Mouse (Mus musculus) intestine, embryonic 14.5 days (tissue): Measurements from ENCODE around the gene Ccdc6. TPM values are rescaled to one million over a fixed set of nuclear protein-coding genes. Genes with fewer than 3 reads are reported as not detected.
A peak's percentile ranks its signal among the peaks of the same experiment; 100 is the strongest.

Experiments used
- ATAC-seq: fragments of 200-750 bp; cut with Nextera tagmentation; replicated peaks from 2 replicates; pipeline ENCODE4 v1.8.0; 2017; ENCODE audit warnings: low read depth, moderate number of reproducible peaks, moderate TSS enrichment, moderate library complexity; ENCODE audit not compliant: low FRiP score, low TSS enrichment
- DNase-seq: peaks from one replicate; pipeline ENCODE4 v3.0.0-alpha.2; 2018; ENCODE audit warnings: low spot score
- H3K27ac ChIP-seq: fragments of 300-500 bp; sonication (generic); 2 replicates; pipeline ENCODE4 v1.5.1; 2014; ENCODE audit warnings: low read depth, mild to moderate bottlenecking, control low read depth
- H3K27me3 ChIP-seq: fragments of 300-500 bp; sonication (generic); replicated peaks from 2 replicates; pipeline ENCODE4 v1.6.1; 2014; ENCODE audit warnings: low read length, control low read depth; ENCODE audit not compliant: control insufficient read depth, insufficient read depth
- H3K36me3 ChIP-seq: fragments of 300-500 bp; sonication (generic); 2 replicates; pipeline ENCODE4 v1.6.1; 2014; ENCODE audit warnings: low read length, control low read depth; ENCODE audit not compliant: control insufficient read depth, insufficient read depth
- H3K4me1 ChIP-seq: fragments of 300-500 bp; sonication (generic); replicated peaks from 2 replicates; pipeline ENCODE4 v1.6.1; 2014; ENCODE audit warnings: low read length, control low read depth, mixed read lengths; ENCODE audit not compliant: control insufficient read depth, insufficient read depth
- H3K4me2 ChIP-seq: fragments of 300-500 bp; sonication (generic); 2 replicates; pipeline ENCODE4 v1.6.1; 2014; ENCODE audit warnings: low read length
- H3K4me3 ChIP-seq: fragments of 300-500 bp; sonication (generic); 2 replicates; pipeline ENCODE4 v1.5.1; 2014; ENCODE audit warnings: low read depth, low read length, control low read depth, mixed read lengths
- H3K9ac ChIP-seq: fragments of 300-500 bp; sonication (generic); 2 replicates; pipeline ENCODE4 v1.6.1; 2014; ENCODE audit warnings: mild to moderate bottlenecking, low read length
- H3K9me3 ChIP-seq: fragments of 300-500 bp; sonication (generic); 2 replicates; pipeline ENCODE4 v1.6.1; 2016; ENCODE audit warnings: low read length, control low read depth; ENCODE audit not compliant: control insufficient read depth
- WGBS: fragments of 180-500 bp; shearing (Covaris S2); extraction: QIAGEN DNeasy Blood & Tissue Kit; methylation state at CpG from one replicate; pipeline ENCODE4 v1.1.7; 2014; 5-methylcytosine and 5-hydroxymethylcytosine counted together
- polyA plus RNA-seq: library from polyadenylated mRNA; unstranded; fragments of >200 nt; fragmentation: Nextera tagmentation; extraction: Ambion mirVana; gene quantifications from 2 replicates; pipeline ENCODE4 v1.2.1, GENCODE M21; 2014

The Ccdc6 gene
- polyA plus RNA-seq, 1 experiment from 2014 or later: 23.7 TPM

DNA sequence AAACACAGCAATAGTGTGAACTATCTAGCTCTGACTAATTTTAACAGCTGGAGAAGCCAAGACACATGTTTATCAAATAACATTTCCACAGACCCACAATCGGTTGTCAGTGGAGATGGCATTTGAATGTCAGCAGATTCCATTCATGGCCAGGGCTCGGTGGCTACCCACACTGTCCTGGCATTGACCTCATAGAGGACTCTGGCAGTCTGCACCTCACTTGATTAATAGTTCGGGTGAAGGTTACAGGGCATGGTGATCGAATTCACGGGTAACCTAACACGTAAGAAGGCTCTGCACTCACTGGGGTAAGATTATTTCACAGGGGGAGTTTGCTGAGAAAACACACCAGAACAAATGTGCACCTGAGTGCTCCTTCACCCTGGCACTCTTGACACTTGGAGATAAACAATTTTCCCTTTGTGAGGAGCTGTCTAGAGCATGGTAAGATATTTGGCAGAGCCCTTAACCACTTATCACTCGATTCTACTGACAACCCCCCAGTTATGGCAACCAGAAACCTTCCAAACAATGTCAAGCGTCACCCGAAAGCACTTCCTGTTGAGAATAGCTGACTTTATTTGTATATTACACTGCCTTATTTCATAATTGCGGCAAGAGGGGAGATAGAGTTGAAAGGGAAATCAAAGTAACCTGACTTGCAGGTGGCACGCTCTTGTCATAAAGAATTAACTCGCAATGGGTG lies 11.5 kb upstream of the Ccdc6 start:
- no peaks in the 10 kb centered on the region for H3K27me3 ChIP-seq
- H3K36me3 ChIP-seq: no peaks in the 10 kb centered on the region
- H3K27ac ChIP-seq: no peak overlapping the region
- ATAC-seq (no peak), DNase-seq (no peak)
- H3K4me2 ChIP-seq: no peak overlapping the region
- H3K9me3 ChIP-seq: peaks cover 9% of the 10 kb centered on the region
- H3K9ac ChIP-seq: no peak overlapping the region
- H3K4me3 ChIP-seq: no peak overlapping the region
- peaks cover 18% of the 10 kb centered on the region for H3K4me1 ChIP-seq
- 51% methylated on average over 12 of the region's 12 CpGs for WGBS

DNA sequence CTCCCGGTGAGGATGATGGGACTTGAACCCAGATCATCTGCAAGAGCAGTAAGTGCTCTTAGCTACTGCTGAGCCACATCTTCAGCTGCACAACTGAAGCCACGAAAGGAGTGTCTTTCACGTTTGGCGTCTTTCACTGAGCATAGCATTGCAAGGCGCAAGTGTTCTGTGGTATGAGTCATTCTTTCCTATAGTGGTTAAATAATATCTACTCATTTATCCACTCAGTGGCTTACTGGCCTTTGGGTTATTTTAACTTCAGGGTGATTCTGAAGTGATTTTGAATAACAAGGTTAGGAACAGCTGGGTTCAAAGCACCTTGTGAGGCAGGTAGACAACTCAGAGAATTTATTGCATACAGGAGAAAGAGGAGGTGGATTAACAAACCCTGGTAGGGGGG lies 8.1 kb upstream of the Ccdc6 start:
- ATAC-seq (no peak), DNase-seq (no peak)
- no peak overlapping the region for H3K27ac ChIP-seq
- 88% methylated on average over 5 of the region's 5 CpGs for WGBS
- H3K9me3 ChIP-seq: peaks cover 9% of the 10 kb centered on the region
- no peaks in the 10 kb centered on the region for H3K27me3 ChIP-seq
- H3K9ac ChIP-seq: no peak overlapping the region
- no peak overlapping the region for H3K4me2 ChIP-seq
- H3K4me3 ChIP-seq: no peak overlapping the region
- H3K4me1 ChIP-seq: peaks cover 11% of the 10 kb centered on the region; the same call in 1 of the 2 replicates
- H3K36me3 ChIP-seq: no peaks in the 10 kb centered on the region

DNA sequence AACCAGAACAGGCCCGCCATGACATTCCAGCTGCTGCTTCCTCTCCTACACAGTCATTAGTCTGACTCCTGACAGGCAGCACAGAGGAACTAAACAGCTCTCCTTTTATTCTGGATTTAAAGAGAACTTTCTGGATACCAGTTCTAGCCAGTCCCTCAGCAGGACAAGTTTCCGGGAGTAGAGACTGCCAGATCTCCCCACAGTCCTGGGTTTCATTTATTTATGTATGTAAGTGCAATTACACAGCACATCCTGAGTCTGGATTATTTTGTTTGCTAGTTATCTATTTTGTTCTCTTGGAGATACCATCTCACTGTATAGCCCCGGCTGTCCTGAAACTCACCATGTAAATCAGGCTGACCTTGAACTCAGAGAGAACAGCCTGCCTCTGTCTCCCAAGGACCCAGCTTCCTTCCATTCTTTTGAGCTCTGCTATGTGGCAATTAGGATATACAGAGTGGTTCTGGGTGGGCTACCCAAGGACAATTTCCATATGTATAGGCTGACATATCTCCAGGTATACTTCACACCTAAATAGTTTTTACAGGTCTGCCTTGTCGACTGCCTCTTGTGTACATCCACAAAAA lies 5.0 kb upstream of the Ccdc6 start:
- Histone ChIP-seq H3K9me3 (peaks cover 9% of the 10 kb centered on the region), H3K36me3 (no peaks in the 10 kb centered on the region), H3K27me3 (no peaks in the 10 kb centered on the region), H3K4me3 (no peak overlapping the region), H3K27ac (peak overlapping the region; percentile 41; the same call in 1 of the 2 replicates), H3K4me2 (no peak overlapping the region), H3K4me1 (peaks cover 23% of the 10 kb centered on the region), H3K9ac (no peak overlapping the region)
- 35% methylated on average over 4 of the region's 4 CpGs for WGBS
- ATAC-seq: no peak
- no peak for DNase-seq

DNA sequence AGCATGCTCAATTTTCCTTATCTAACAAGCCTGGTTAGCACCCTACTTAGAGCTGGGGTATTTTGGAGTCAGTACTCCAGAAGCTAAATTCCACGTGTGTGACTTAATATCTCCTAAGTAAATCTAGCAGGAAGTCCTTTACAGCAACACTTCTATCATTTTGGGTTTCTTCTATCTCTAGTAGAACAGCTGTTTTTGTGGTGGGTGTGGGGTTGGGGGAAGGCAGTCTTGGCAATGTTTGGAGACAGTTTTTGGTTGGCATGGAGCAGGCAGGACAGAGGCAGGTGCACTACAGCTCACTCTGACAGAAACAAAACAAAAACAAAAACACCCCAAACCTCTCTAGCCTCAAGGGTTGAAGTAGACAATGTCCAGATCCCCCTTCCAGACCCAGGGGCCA lies 3.1 kb upstream of the Ccdc6 start:
- no peak for ATAC-seq
- Histone ChIP-seq H3K27ac (no peak overlapping the region), H3K9ac (no peak overlapping the region), H3K4me1 (peaks cover 27% of the 10 kb centered on the region), H3K4me3 (no peak overlapping the region), H3K36me3 (no peaks in the 10 kb centered on the region), H3K27me3 (no peaks in the 10 kb centered on the region), H3K9me3 (no peaks in the 10 kb centered on the region), H3K4me2 (no peak overlapping the region)
- no peak for DNase-seq
- 36% methylated on average over 1 of the region's 1 CpGs for WGBS

DNA sequence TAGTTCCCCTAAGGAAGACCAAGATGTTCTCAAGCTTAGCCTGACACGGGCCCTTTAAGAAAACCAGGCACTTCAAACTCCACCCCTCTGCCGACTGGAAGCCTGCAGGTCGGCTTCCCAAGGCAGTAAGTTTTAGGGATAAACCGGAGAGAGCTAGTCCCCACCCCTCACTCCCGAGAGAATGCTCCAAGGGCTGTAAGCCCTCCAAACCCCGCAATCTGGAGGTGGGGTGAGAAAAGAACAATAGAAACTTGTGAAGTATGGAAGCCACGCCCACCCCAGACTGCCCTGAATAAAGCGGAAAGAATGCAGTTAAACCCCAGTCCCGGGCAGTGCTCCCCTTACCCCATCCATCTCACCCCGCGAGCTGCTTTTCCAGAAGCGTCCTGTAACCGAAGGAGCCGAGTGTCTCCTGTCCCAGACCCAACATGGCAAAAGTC lies 1.9 kb upstream of the Ccdc6 start:
- H3K9ac ChIP-seq: peak overlapping the region; percentile 23
- 0% methylated on average over 14 of the region's 14 CpGs for WGBS

DNA sequence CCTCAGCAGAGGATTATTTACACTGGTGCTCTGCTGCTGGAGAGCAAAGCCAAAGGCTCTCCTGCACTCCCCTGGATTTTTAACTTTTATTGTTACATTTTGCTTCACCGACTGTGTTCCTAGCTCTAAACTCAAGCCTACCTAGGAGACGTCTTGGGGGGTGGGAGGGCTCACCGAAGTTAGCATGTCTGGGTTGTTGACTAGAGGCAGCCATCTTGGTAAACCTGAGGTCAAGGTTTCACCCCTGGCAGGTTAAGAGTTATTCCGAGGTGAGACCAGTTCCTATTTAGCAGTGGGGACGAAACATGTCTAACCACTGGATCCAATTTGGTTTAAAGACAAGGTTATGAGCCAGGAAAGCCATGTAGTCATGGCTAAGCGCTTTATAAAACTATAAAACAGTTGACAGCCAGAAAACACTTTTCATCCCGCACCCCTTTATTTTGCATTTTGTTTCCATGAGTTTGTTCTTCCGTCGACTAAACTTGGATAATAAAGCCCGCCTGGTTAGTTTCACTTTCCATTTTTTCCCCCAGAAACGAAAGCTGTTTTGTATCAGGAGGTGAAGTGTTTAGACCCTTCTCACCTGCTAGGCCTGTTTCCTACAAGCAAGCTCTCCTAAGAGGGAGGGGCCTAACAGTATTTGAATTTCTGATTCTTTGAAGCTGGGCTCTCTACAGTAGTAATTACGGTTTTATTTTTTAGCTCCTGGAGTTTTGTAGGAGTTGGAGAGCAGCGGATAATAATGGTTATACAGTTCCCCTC lies 1.2 kb upstream of the Ccdc6 start:
- ATAC-seq (no peak), DNase-seq (no peak)
- H3K4me1 ChIP-seq: peaks cover 33% of the 10 kb centered on the region

More for the DNA sequence above, 1.9 kb upstream of the Ccdc6 start:
- DNase-seq (peak; percentile 83), ATAC-seq (peak; percentile 37)
- H3K27ac ChIP-seq: peak overlapping the region; percentile 84
- H3K4me2 ChIP-seq: peak overlapping the region; percentile 89
- H3K4me3 ChIP-seq: peak overlapping the region; percentile 96
- peaks cover 33% of the 10 kb centered on the region for H3K4me1 ChIP-seq
- H3K27me3 ChIP-seq: no peaks in the 10 kb centered on the region
- no peaks in the 10 kb centered on the region for H3K36me3 ChIP-seq
- no peaks in the 10 kb centered on the region for H3K9me3 ChIP-seq

DNA sequence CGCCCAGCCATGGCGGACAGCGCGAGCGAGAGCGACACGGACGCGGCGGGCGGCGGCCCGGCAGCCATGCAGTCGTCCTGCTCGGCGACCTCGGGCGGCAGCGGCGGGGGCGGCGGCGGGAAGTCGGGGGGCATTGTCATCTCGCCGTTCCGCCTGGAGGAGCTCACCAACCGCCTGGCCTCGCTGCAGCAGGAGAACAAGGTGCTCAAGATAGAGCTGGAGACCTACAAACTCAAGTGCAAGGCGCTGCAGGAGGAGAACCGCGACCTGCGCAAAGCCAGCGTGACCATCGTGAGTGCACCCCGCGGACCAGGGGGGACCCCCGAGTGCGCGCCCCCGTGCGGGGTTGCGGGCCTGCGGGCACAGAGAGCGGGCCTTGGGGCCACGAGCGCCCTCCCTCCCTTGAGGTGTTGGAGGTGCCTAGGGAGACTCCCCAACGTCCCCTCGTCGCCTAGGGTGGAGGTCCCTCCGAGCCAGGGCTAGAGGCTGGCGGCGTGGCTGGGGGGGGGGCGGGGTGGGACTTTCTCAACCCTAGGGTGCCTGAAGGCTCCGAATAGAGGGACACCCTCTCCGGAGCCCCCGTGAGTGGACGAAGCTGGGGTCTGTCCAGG lies 475 bp downstream of the Ccdc6 start:
- Histone ChIP-seq H3K36me3 (no peaks in the 10 kb centered on the region), H3K4me2 (peak overlapping the region; percentile 89), H3K27ac (peak overlapping the region; percentile 84), H3K27me3 (no peaks in the 10 kb centered on the region), H3K4me1 (peaks cover 27% of the 10 kb centered on the region), H3K9me3 (no peaks in the 10 kb centered on the region), H3K9ac (peak overlapping the region; percentile 88), H3K4me3 (peak overlapping the region; percentile 96)
- under 1% methylated on average over 58 of the region's 58 CpGs for WGBS
- peak; percentile 18 for ATAC-seq
- peak; percentile 81 for DNase-seq

More for the DNA sequence above, 1.2 kb upstream of the Ccdc6 start:
- H3K27ac ChIP-seq: peak overlapping the region; percentile 84
- peak overlapping the region; percentile 89 for H3K4me2 ChIP-seq
- no peaks in the 10 kb centered on the region for H3K9me3 ChIP-seq
- H3K36me3 ChIP-seq: no peaks in the 10 kb centered on the region
- H3K9ac ChIP-seq: peak overlapping the region; percentile 23
- WGBS: 13% methylated on average over 13 of the region's 13 CpGs
- peak overlapping the region; percentile 96 for H3K4me3 ChIP-seq
- H3K27me3 ChIP-seq: no peaks in the 10 kb centered on the region

DNA sequence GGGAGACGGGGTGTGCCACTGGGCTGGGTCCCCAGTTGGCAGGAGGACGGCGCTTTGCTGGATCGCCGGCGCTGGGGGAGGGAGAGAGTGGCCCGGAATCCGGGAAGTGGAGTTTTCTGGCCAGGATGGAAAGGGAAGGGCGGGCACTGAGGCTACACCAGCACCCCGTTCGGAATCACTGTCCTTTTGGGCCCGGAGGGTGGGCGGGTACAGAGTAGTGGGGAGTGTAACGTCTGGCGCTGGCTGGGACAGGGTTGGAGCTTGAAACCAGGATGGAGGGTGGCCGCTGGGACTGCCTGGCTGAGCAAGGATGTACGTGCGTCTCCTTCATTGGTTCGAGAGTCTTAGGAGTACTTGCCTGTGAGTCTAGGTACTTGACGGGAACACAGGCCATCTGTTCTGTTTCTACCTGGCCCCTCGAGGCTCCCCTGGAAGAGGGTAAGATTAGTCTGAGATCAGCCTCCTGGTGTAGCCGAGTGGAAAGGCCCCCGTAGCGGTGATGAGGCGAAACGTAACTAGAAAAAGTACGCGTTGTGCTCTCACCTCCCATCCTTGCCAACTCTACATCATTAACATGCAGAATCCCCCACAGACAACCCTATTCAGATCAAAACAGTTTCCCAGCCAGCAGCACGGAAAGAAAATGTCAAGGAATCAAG lies 1.1 kb downstream of the Ccdc6 start:
- peak; percentile 34; the same call in 1 of the 2 replicates for ATAC-seq
- DNase-seq: peak; percentile 83
- under 1% methylated on average over 29 of the region's 29 CpGs for WGBS
- Histone ChIP-seq H3K4me2 (peak overlapping the region; percentile 89), H3K27ac (peak overlapping the region; percentile 84; the same call in 1 of the 2 replicates), H3K9ac (peak overlapping the region; percentile 88), H3K27me3 (no peaks in the 10 kb centered on the region), H3K9me3 (no peaks in the 10 kb centered on the region), H3K4me3 (peak overlapping the region; percentile 96), H3K4me1 (peaks cover 27% of the 10 kb centered on the region), H3K36me3 (no peaks in the 10 kb centered on the region)
